Mouse (Mus musculus) ES-E14 (cell line): ENCODE measurements at regions not wholly inside any gene's neighbourhood (a gene's known extent, or its start where the extent isn't known, plus 50 kb on each side); places are given as distances from the start of the nearest gene placed in this dataset.
"Not testable (repeated sequence)": the region's sequence is repeated elsewhere in the genome, so short reads cannot be mapped to it uniquely, and the experiment has no call there.

Experiments
- DNase-seq: peaks from one replicate; pipeline ENCODE4 v3.0.0-alpha.2; 2013; ENCODE audit warnings: low read depth, low spot score
- H3K27ac ChIP-seq: 2 replicates; pipeline ENCODE4 v1.5.1; 2012; ENCODE audit warnings: low read depth, mild to moderate bottlenecking, low read length, moderate library complexity, mixed read lengths; ENCODE audit not compliant: poor library complexity, insufficient read depth, severe bottlenecking
- H3K36me3 ChIP-seq: 2 replicates; pipeline ENCODE4 v1.6.1; 2012; ENCODE audit warnings: mild to moderate bottlenecking, low read length, moderate library complexity, mixed read lengths; ENCODE audit not compliant: control insufficient read depth, poor library complexity, insufficient read depth, severe bottlenecking
- H3K4me1 ChIP-seq, 2 experiments: fragments of 150-350 bp in 1 of 2; sonication (generic) in 1 of 2; 2 replicates each; pipeline ENCODE4 v1.6.1; 2012; ENCODE audit warnings: low read length in 2 of 2, mild to moderate bottlenecking in 1 of 2, mixed read lengths in 1 of 2; ENCODE audit not compliant: control insufficient read depth in 2 of 2, insufficient read depth in 2 of 2, poor library complexity in 1 of 2
- H3K4me3 ChIP-seq, 2 experiments: fragments of 150-350 bp in 1 of 2; sonication (generic) in 1 of 2; 2 replicates each; pipeline ENCODE4 v1.5.1; 2012; ENCODE audit warnings: low read length in 2 of 2, low read depth in 1 of 2, mild to moderate bottlenecking in 1 of 2, mixed read lengths in 1 of 2; ENCODE audit not compliant: insufficient read depth in 1 of 2, poor library complexity in 1 of 2, severe bottlenecking in 1 of 2
- H3K9ac ChIP-seq: 2 replicates; pipeline ENCODE4 v1.6.1; 2012; ENCODE audit warnings: low read depth, mild to moderate bottlenecking, low read length, mixed read lengths; ENCODE audit not compliant: poor library complexity, insufficient read depth, severe bottlenecking
- H3K9me3 ChIP-seq: fragments of 150-350 bp; sonication (generic); 2 replicates; pipeline ENCODE4 v1.6.1; 2012; ENCODE audit warnings: low read depth, mild to moderate bottlenecking, low read length; ENCODE audit not compliant: control insufficient read depth, insufficient read depth
- CHD2 ChIP-seq: IDR thresholded peaks from 2 replicates; pipeline ENCODE4 v1.6.1; 2014; ENCODE audit warnings: mild to moderate bottlenecking, low read depth, low read length, inconsistent platforms
- HCFC1 ChIP-seq: IDR thresholded peaks from 2 replicates; pipeline ENCODE4 v1.6.1; 2012; ENCODE audit warnings: low read length, inconsistent platforms, borderline replicate concordance; ENCODE audit not compliant: insufficient read depth
- MAFK ChIP-seq: IDR thresholded peaks from 2 replicates; pipeline ENCODE4 v1.6.1; 2014; ENCODE audit warnings: mild to moderate bottlenecking, low read depth, low read length, inconsistent platforms; ENCODE audit not compliant: insufficient read depth
- ZC3H11A ChIP-seq: IDR thresholded peaks from 2 replicates; pipeline ENCODE4 v1.6.1; 2012; ENCODE audit warnings: low read depth, mild to moderate bottlenecking, inconsistent platforms, low read length, borderline replicate concordance
- ZNF384 ChIP-seq: IDR thresholded peaks from 2 replicates; pipeline ENCODE4 v1.6.1; 2012; ENCODE audit warnings: low read depth, low read length, inconsistent platforms
- in situ Hi-C, 2 experiments: fragments of 600-800 bp; cut with MboI; formaldehyde crosslinking; loops; one replicate each; pipeline ENCODE4 v1.15.1; 2025; ENCODE audit warnings: low sequenced_read_pairs in 2 of 2, inconsistent platforms in 1 of 2; ENCODE audit not compliant: unreplicated experiment in 2 of 2

DNA sequence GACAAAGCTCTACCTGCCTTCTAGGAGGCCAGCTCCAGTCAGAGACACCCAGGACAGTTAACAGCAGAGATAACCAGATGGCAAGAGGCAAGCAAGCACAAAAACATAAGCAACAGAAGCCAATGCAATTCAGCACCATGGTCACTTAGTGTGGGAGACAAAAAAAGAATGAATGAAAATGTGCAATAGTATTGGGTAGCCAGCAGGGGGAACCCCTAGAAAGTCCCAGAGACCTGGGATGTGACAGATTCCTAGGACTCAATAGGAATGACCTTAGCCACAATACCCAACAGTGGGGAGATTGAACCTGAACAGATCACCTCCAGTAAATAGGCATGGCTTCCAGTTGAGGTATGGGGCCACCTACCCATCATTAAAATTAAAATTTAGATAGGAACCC is 409.0 kb upstream of the St6gal2 start:
- in situ Hi-C loops, result no loop called here
- Histone ChIP-seq H3K36me3 (no peaks in the 10 kb centered on the region), H3K9me3 (peaks cover 4% of the 10 kb centered on the region; the same call in 1 of the 2 replicates), H3K4me1 (no peaks in the 10 kb centered on the region), H3K9ac (no peak overlapping the region), H3K4me3 (no peak overlapping the region), H3K27ac (no peak overlapping the region)
- TF ChIP-seq ZC3H11A, result 0 out of 2 replicates have a peak, but pooled peaks have one; percentile 16
- TF ChIP-seq HCFC1, result no peak
- no peak for DNase-seq

DNA sequence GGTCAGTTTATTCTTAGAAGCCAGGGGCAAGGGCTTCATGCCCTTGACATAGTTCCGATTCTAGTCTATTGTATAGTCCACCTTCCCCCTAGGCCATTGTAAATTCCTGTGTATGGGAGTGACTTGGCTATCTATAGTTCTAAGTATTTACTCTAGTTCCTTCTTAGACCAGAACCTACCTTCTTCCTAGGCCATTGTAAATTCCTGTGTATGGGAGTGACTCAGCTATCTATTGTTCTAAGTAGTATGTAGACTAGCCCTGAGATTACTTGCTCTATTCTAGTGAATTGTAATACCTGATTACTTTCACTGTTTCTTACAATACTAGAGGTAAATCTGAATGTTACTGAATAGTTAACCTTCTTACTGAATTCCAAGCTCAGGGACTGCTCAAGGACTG is 405.0 kb upstream of the St6gal2 start:
- H3K36me3 ChIP-seq, DNase-seq, H3K4me3 ChIP-seq, H3K27ac ChIP-seq, in situ Hi-C loops, H3K4me1 ChIP-seq, H3K9ac ChIP-seq, H3K9me3 ChIP-seq: not testable (repeated sequence)
- 0 out of 2 replicates have a peak, but pooled peaks have one; percentile 13 for TF ChIP-seq MAFK

DNA sequence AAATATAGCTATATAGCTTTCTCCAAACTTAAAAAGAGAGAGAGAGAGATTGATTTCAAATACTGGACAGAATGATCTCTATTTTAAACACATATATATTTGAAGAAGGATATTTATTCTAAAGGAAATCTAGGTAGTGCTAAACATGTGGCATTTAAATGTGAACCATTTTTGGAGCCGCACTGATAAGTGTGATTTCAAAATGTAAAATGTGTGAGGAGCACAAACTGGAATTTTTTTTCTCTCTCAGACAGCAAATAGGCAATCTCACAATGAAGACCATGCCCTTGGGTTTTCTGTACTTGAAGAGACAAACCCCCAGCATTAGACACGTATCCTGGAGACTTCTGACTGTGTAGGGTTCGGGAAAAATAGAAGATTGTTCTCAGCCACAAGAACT is 376.8 kb upstream of the St6gal2 start:
- Histone ChIP-seq H3K27ac (no peak overlapping the region), H3K9me3 (no peaks in the 10 kb centered on the region), H3K9ac (no peak overlapping the region), H3K4me1 (no peaks in the 10 kb centered on the region), H3K36me3 (no peaks in the 10 kb centered on the region), H3K4me3 (no peak overlapping the region)
- in situ Hi-C loops, result no loop called here
- TF ChIP-seq ZNF384 (no peak), CHD2 (no peak), HCFC1 (no peak), MAFK (no peak), ZC3H11A (no peak)
- DNase-seq, result no peak

DNA sequence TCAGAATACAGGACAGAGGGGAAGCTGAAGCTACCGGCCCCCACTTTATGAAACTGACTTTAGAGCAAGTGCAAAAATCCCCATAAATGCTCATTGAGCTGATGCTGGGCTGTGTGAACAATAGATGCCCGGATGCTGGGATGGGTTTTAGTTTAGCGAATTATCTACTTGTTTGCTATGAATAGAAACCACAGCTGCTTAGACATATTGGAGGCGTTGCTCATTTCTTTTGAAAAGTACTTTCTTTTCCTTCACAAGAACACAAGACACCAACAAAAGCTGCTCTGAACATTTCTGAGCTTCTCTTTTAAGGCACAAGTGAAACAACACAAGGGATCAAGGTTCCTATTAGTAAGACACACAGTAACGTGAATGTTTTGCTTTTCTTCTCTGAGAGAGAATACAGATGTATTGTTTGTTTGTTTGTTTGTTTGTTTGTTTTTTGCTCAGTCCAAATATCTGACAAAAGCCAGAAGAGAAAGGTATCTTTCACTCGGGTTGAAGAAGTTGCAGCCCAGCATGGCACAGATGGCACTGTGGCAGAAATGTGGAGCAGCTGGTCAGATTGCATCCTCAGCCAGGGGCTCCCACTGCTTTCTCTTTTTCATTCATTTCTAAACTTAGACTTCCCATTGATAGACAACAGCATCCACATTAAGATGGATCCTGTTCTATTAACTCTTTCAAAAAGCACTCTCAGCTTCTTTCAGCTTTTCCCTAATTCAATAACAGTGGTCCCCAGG is 361.7 kb upstream of the St6gal2 start:
- no peaks in the 10 kb centered on the region for H3K9me3 ChIP-seq
- no peak overlapping the region for H3K9ac ChIP-seq
- no peak overlapping the region for H3K4me3 ChIP-seq
- no peak for TF ChIP-seq HCFC1
- TF ChIP-seq CHD2, result no peak
- TF ChIP-seq ZC3H11A, result no peak
- no peak for TF ChIP-seq MAFK
- H3K27ac ChIP-seq, result no peak overlapping the region
- no peaks in the 10 kb centered on the region for H3K36me3 ChIP-seq
- no peaks in the 10 kb centered on the region for H3K4me1 ChIP-seq
- DNase-seq, result no peak
- in situ Hi-C loops, result no loop called here

DNA sequence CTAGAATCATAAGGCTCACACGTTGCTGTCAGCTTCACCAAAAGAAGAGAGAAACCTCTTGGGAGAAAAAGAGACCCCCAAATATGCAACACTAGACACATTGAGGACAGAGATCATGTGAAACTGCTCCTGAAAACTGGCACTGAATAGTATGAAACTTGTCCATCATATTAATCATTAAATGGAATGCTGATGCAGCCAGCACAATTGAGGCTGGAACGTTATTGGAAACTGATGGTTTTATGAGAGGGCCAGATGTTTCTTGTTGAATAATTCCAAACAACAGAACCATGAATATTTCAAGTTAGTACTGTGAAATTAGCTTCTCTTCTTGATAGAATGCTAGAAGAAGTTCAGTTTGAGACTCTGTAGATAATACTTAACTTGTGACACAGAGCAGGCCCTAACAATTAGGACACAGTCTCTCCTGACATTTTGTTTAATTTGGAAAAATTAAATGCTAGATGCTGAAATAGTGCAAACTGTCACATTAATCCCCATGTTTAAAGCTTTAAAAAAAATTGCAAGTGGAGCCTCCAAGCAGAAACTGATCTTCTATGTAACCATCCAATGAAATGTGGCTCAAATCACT is 354.4 kb upstream of the St6gal2 start:
- H3K27ac ChIP-seq, result no peak overlapping the region
- H3K4me1 ChIP-seq, result no peaks in the 10 kb centered on the region
- no peak for TF ChIP-seq ZNF384
- TF ChIP-seq ZC3H11A, result no peak
- no peak for TF ChIP-seq HCFC1
- no peak for TF ChIP-seq MAFK
- no peak for TF ChIP-seq CHD2
- no peaks in the 10 kb centered on the region for H3K36me3 ChIP-seq
- no peak overlapping the region for H3K9ac ChIP-seq
- H3K9me3 ChIP-seq, result no peaks in the 10 kb centered on the region
- no peak for DNase-seq
- in situ Hi-C loops, result no loop called here
- H3K4me3 ChIP-seq, result no peak overlapping the region
